Mouse (Mus musculus) heart, adult 10 weeks (tissue): Measurements from ENCODE around the gene Mcts2. TPM values are rescaled to one million over a fixed set of nuclear protein-coding genes. Genes with fewer than 3 reads are reported as not detected.

ENCODE experiments used
- polyA plus RNA-seq: library from polyadenylated mRNA; stranded (reverse); fragments of 350-450 nt; fragmentation: Illumina TruSeq; extraction: RNeasy Lipid Tissue Mini Kit (QIAGEN cat#74804); gene quantifications from one replicate; pipeline ENCODE4 v1.2.3, GENCODE M21; 2014; ENCODE audit warnings: low read depth, low replicate concordance

The Mcts2 gene
- polyA plus RNA-seq = 16.7 TPM

GRCm38 (mm10) chr2:152686806-152687267, at the start of gene Mcts2:
Gene Mcts2 (plus strand): TSS chr2:152687035.

GRCm38 (mm10) chr2:152669256-152669638, 17.6 kb upstream of the Mcts2 start, which contains the start of gene H13:
Gene H13 (plus strand): TSS chr2:152669461.

GRCm38 (mm10) chr2:152736090-152736601, 49.3 kb downstream of the Mcts2 start, which contains the start of gene Id1:
Gene Id1 (plus strand): TSS chr2:152736251.

Other genes with a start within 250 kb of the Mcts2 start
- not detected for gene Defb23, start 222.4 kb upstream of the Mcts2 start, polyA plus RNA-seq
- gene Defb20, start 210.0 kb upstream of the Mcts2 start, polyA plus RNA-seq = not detected
- not detected for gene Defb22, start 196.9 kb upstream of the Mcts2 start, polyA plus RNA-seq
- not detected for gene Defb26, start 175.3 kb upstream of the Mcts2 start, polyA plus RNA-seq
- gene Defb28, start 168.8 kb upstream of the Mcts2 start, polyA plus RNA-seq = not detected
- not detected for gene Defb29, start 146.9 kb upstream of the Mcts2 start, polyA plus RNA-seq
- gene Gm17416, start 117.7 kb upstream of the Mcts2 start, polyA plus RNA-seq = not detected
- not detected for gene Defb21, start 114.3 kb upstream of the Mcts2 start, polyA plus RNA-seq
- gene Defb19, start 106.7 kb upstream of the Mcts2 start, polyA plus RNA-seq = not detected
- not detected for gene Defb45, start 87.6 kb upstream of the Mcts2 start, polyA plus RNA-seq
- gene Defb36, start 82.7 kb upstream of the Mcts2 start, polyA plus RNA-seq = not detected
- gene Defb25, start 64.0 kb upstream of the Mcts2 start, polyA plus RNA-seq = not detected
- 7.0 TPM for gene Rem1, start 60.1 kb upstream of the Mcts2 start, polyA plus RNA-seq
- gene H13, start 17.6 kb upstream of the Mcts2 start, polyA plus RNA-seq = 35.5 TPM
- 95.2 TPM for gene Id1, start 49.2 kb downstream of the Mcts2 start, polyA plus RNA-seq
- 20.2 TPM for gene Cox4i2, start 67.1 kb downstream of the Mcts2 start, polyA plus RNA-seq
- 36.1 TPM for gene Bcl2l1, start 144.7 kb downstream of the Mcts2 start, polyA plus RNA-seq
- gene Tpx2, start 160.9 kb downstream of the Mcts2 start, polyA plus RNA-seq = 0.84 TPM
- 0.29 TPM for gene Mylk2, start 224.3 kb downstream of the Mcts2 start, polyA plus RNA-seq
- 8.3 TPM for gene Foxs1, start 246.2 kb downstream of the Mcts2 start, polyA plus RNA-seq